Mouse (Mus musculus): Measurements from ENCODE around the gene Gpr61. TPM values are rescaled to one million over a fixed set of nuclear protein-coding genes. Genes with fewer than 3 reads are reported as not detected.

The Gpr61 gene
- total and polyA plus RNA-seq, 3 experiments = 0.27 TPM; not detected in 2

- Histone ChIP-seq H3K4me1 (ENCODE audit: control insufficient read depth in 1 of 2, insufficient read depth in 2 of 2) (peaks cover 6 to 28% of the 10 kb centered on the region in 2 experiments), H3K4me3 (replicated peaks in 1 of 3; ENCODE audit: low read depth in 2 of 3, low read length in 2 of 3, poor library complexity in 1 of 3) (no peak overlapping the region), H3K79me2 (replicated peaks; ENCODE audit: control insufficient read depth, extremely low read depth, insufficient read depth, poor library complexity, severe bottlenecking) (no peaks in the 10 kb centered on the region; the same call in 1 of the 2 replicates), H3K9me3 (replicated peaks; ENCODE audit: low read length) (no peaks in the 10 kb centered on the region), H3K4me2 (ENCODE audit: insufficient read depth, low read depth, poor library complexity, severe bottlenecking) (no peak overlapping the region), H3K27ac (ENCODE audit: insufficient read depth, low read depth) (no peak overlapping the region), H3K9ac (ENCODE audit: insufficient read depth, low read depth) (no peak overlapping the region), H3K27me3 (replicated peaks) (no peaks in the 10 kb centered on the region), H3K36me3 (replicated peaks in 1 of 2; ENCODE audit: control insufficient read depth in 1 of 2, insufficient read depth in 1 of 2, low read length in 1 of 2) (peaks cover 24 to 77% of the 10 kb centered on the region in 2 experiments)
- dilution Hi-C loops (cut with MboI; ENCODE audit: extremely low pct_ligation_motif_present, extremely low pct_unique_long_range_greater_than_20kb, low sequenced_read_pairs) (no loop called here), in situ Hi-C loops (cut with MboI; ENCODE audit: low pct_ligation_motif_present, low pct_unique_long_range_greater_than_20kb, low sequenced_read_pairs) (no loop called here)
- no peak for DNase-seq (ENCODE audit: extremely low read depth)
- TF ChIP-seq SIN3A (IDR thresholded peaks at IDR 0.05; ENCODE audit: low read length) (no peak), ELF1 (IDR thresholded peaks at IDR 0.05; ENCODE audit: low read depth, low read length) (no peak), MYC (IDR thresholded peaks at IDR 0.05; ENCODE audit: low read depth, low read length) (no peak), E2F4 (IDR thresholded peaks at IDR 0.05; ENCODE audit: insufficient replicate concordance, low read depth, low read length) (no peak), JUN (IDR thresholded peaks at IDR 0.05; ENCODE audit: insufficient read depth, low read depth, low read length) (no peak), ZC3H11A (IDR thresholded peaks at IDR 0.05; ENCODE audit: low read depth, low read length) (no peak), MAFK (IDR thresholded peaks at IDR 0.05; ENCODE audit: insufficient replicate concordance, low read length) (no peak), ZMIZ1 (IDR thresholded peaks at IDR 0.05; ENCODE audit: low read depth, low read length) (no peak), ZKSCAN1 (IDR thresholded peaks at IDR 0.05; ENCODE audit: borderline replicate concordance, low read depth, low read length) (no peak), BHLHE40 (IDR thresholded peaks at IDR 0.05; ENCODE audit: low read depth, low read length) (no peak), GABPA (IDR thresholded peaks at IDR 0.05; ENCODE audit: insufficient replicate concordance, low read depth, low read length) (no peak), JUND (conservative IDR thresholded peaks at IDR 0.05; ENCODE audit: low read depth, low read length) (no peak), USF1 (IDR thresholded peaks at IDR 0.05; ENCODE audit: low read depth, low read length) (no peak), CTCF (conservative IDR thresholded peaks at IDR 0.05 in 1 of 2, IDR thresholded peaks at IDR 0.05 in 1 of 2; ENCODE audit: low read depth in 2 of 2, low read length in 2 of 2) (no peak), RCOR1 (conservative IDR thresholded peaks at IDR 0.05; ENCODE audit: low read depth, low read length) (no peak), NRF1 (IDR thresholded peaks at IDR 0.05; ENCODE audit: low read depth, low read length) (no peak), MAZ (IDR thresholded peaks at IDR 0.05; ENCODE audit: low read depth, low read length) (no peak), TCF12 (IDR thresholded peaks at IDR 0.05; ENCODE audit: low read depth, low read length) (no peak), RAD21 (IDR thresholded peaks at IDR 0.05; ENCODE audit: low read depth, low read length) (no peak), USF2 (conservative IDR thresholded peaks at IDR 0.05; ENCODE audit: low read depth, low read length) (no peak)
Observed at GRCm38 (mm10) chr3:108202506-108202905, 47.8 kb upstream of the Gpr61 start.

All from CH12.LX (cell line).